Mouse (Mus musculus): ENCODE data around the gene Fam166b. TPM values are rescaled to one million over a fixed set of nuclear protein-coding genes. Genes with fewer than 3 reads are reported as not detected.

Fam166b gene
- polyA plus RNA-seq (2016; fragmentation: Nextera tagmentation; extraction: Ambion mirVana), result 0.10 and 0.17 TPM in 2 replicates

DNA sequence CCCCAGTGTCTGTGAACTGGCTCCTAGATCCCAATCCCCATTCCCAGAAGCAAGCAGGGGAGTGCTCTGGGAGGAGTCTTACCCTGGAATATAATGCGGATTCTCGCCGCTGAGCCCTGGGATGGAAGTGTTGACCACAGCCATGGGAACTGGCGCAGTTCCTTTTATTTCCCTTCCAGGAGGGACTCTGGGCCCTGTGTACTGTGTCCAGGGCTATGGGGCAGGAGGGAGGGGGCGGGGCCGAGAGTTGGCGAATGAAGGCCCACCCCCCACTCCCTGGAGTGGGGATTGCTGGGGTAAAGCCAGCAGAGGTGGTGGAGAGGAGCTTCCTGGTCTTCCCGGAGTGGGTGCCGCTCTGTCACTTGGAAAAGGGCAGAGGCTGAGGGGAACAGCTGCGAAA is at the start of gene Fam166b:
Fam166b (minus strand) TSS at position 189 of the 400 bp plus-strand sequence.
- DNase-seq (ENCODE audit: extremely low spot score, low spot score), result no peak
- Histone ChIP-seq H3K4me1 (peaks cover 49% of the 10 kb centered on the region), H3K27me3 (ENCODE audit: poor library complexity, severe bottlenecking) (peaks cover 73% of the 10 kb centered on the region), H3K27ac (0 out of 2 replicates have a peak within 1 kb of the TSS, but pooled peaks have one; percentile 53), H3K36me3 (replicated peaks) (peaks cover 20% of the 10 kb centered on the region), H3K4me3 (peak within 1 kb of the TSS; percentile 28), H3K9me3 (no peaks in the 10 kb centered on the region)
- WGBS, result 6% methylated on average over 10 of the region's 10 CpGs

DNA sequence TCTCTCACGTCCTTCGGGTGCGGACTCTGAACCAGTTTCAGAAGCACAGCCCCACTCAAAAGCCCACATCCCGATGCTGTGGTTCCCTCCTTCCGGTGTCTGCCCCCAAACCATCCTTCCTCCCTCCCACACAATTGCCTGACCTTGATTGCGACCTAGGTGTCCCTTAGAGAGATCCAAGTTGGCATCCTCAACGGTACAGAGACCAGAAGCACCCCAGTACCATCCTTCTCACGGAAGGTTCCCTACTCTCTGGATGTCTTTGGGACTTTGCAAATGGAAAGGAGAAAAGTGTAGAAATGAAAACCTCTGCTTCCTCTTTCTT is 49.6 kb upstream of the Fam166b start:
- Histone ChIP-seq H3K4me3 (peak overlapping the region; percentile 40), H3K9me3 (no peaks in the 10 kb centered on the region), H3K27ac (peak overlapping the region; percentile 79), H3K36me3 (replicated peaks) (no peaks in the 10 kb centered on the region), H3K4me1 (peaks cover 11% of the 10 kb centered on the region), H3K27me3 (ENCODE audit: poor library complexity, severe bottlenecking) (peaks cover 6% of the 10 kb centered on the region)
- WGBS, result 54% methylated on average over 8 of the region's 8 CpGs
- DNase-seq (ENCODE audit: extremely low spot score, low spot score), result no peak

- Histone ChIP-seq H3K9me3 (no peaks in the 10 kb centered on the region), H3K4me1 (peaks cover 11% of the 10 kb centered on the region), H3K36me3 (replicated peaks) (no peaks in the 10 kb centered on the region), H3K27me3 (ENCODE audit: poor library complexity, severe bottlenecking) (peaks cover 6% of the 10 kb centered on the region), H3K4me3 (peak overlapping the region; percentile 40), H3K27ac (peak overlapping the region; percentile 79)
- peak; percentile 84 for DNase-seq (ENCODE audit: extremely low spot score, low spot score)
- WGBS, result 15% methylated on average over 11 of the region's 11 CpGs
Observed at GRCm38 (mm10) chr4:43477857-43478533, 49.1 kb upstream of the Fam166b start.

GRCm38 (mm10) chr4:43476604-43477003 is 47.7 kb upstream of the Fam166b start:
- no peak for DNase-seq (ENCODE audit: extremely low spot score, low spot score)
- Histone ChIP-seq H3K27ac (no peak overlapping the region), H3K27me3 (ENCODE audit: poor library complexity, severe bottlenecking) (no peaks in the 10 kb centered on the region; the same call in 1 of the 2 replicates), H3K4me3 (no peak overlapping the region), H3K36me3 (replicated peaks) (no peaks in the 10 kb centered on the region), H3K4me1 (peaks cover 11% of the 10 kb centered on the region), H3K9me3 (no peaks in the 10 kb centered on the region)
- WGBS, result 91% methylated on average over 6 of the region's 6 CpGs

- DNase-seq (ENCODE audit: extremely low spot score, low spot score), result no peak
- 86% methylated on average over 1 of the region's 1 CpGs for WGBS
Observed at GRCm38 (mm10) chr4:43473636-43474035, 44.7 kb upstream of the Fam166b start.

DNA sequence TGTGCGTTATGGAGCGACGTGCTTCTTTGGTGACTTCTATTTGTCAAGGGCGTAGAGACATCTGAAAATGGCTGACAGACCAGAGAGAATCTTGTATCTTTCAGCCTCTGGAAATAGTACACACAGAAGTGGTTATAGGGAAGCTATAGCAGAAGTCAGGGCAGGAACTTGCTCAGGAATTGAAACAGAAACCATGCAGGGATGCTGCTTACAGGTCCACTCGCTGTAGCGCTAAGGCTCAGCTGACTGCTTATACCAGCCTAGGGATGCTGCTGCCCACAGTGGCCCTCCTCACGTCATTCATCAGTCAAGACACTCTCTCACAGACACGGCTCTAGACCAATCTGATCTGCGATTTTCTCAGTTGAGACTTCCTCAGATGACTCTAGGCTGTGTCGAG is 41.4 kb upstream of the Fam166b start:
- no peaks in the 10 kb centered on the region for H3K36me3 ChIP-seq (replicated peaks)
- 92% methylated on average over 10 of the region's 10 CpGs for WGBS

More at GRCm38 (mm10) chr4:43473636-43474035, 44.7 kb upstream of the Fam166b start:
- Histone ChIP-seq H3K9me3 (no peaks in the 10 kb centered on the region), H3K27me3 (ENCODE audit: poor library complexity, severe bottlenecking) (no peaks in the 10 kb centered on the region; the same call in 1 of the 2 replicates), H3K4me1 (peaks cover 4% of the 10 kb centered on the region), H3K27ac (no peak overlapping the region), H3K36me3 (replicated peaks) (no peaks in the 10 kb centered on the region), H3K4me3 (no peak overlapping the region)

GRCm38 (mm10) chr4:43466872-43467271 is 37.9 kb upstream of the Fam166b start:
- no peaks in the 10 kb centered on the region for H3K4me1 ChIP-seq
- 92% methylated on average over 7 of the region's 7 CpGs for WGBS
- H3K27ac ChIP-seq, result no peak overlapping the region
- no peak for DNase-seq (ENCODE audit: extremely low spot score, low spot score)
- no peaks in the 10 kb centered on the region for H3K36me3 ChIP-seq (replicated peaks)
- no peaks in the 10 kb centered on the region for H3K9me3 ChIP-seq
- H3K27me3 ChIP-seq (ENCODE audit: poor library complexity, severe bottlenecking), result no peaks in the 10 kb centered on the region
- H3K4me3 ChIP-seq, result no peak overlapping the region

More for the DNA sequence above, 41.4 kb upstream of the Fam166b start:
- H3K4me1 ChIP-seq, result no peaks in the 10 kb centered on the region
- no peak for DNase-seq (ENCODE audit: extremely low spot score, low spot score)
- H3K27ac ChIP-seq, result no peak overlapping the region
- no peaks in the 10 kb centered on the region; the same call in 1 of the 2 replicates for H3K27me3 ChIP-seq (ENCODE audit: poor library complexity, severe bottlenecking)
- no peaks in the 10 kb centered on the region for H3K9me3 ChIP-seq
- H3K4me3 ChIP-seq, result no peak overlapping the region

DNA sequence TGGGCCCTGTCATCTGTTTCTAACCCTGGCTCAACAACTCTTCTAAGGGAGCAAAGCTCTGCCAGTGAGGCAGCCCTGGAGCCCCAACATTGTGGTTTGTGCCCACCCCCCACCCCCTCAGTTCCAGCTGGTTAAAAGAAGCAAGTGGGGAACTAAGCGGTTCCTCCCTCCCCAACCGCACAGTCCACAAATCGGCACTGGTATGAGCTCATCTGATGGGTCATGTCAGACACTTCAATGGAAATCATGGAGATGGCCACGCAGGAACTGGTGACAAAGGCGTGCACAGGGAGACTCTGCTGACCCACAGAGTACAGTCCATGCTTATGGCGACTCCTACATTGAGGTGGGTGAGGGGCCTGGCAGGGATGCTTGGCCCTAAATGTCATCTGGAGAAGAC is 37.0 kb upstream of the Fam166b start:
- no peaks in the 10 kb centered on the region for H3K36me3 ChIP-seq (replicated peaks)
- no peaks in the 10 kb centered on the region for H3K27me3 ChIP-seq (ENCODE audit: poor library complexity, severe bottlenecking)
- no peak overlapping the region for H3K27ac ChIP-seq
- no peaks in the 10 kb centered on the region for H3K4me1 ChIP-seq
- H3K9me3 ChIP-seq, result no peaks in the 10 kb centered on the region
- no peak for DNase-seq (ENCODE audit: extremely low spot score, low spot score)
- WGBS, result 86% methylated on average over 6 of the region's 6 CpGs
- H3K4me3 ChIP-seq, result no peak overlapping the region

- WGBS, result 90% methylated on average over 5 of the region's 5 CpGs
Observed at GRCm38 (mm10) chr4:43463102-43463501, 34.2 kb upstream of the Fam166b start.

GRCm38 (mm10) chr4:43457124-43457523 is 28.2 kb upstream of the Fam166b start:
- peaks cover 39% of the 10 kb centered on the region for H3K27me3 ChIP-seq (ENCODE audit: poor library complexity, severe bottlenecking)
- no peaks in the 10 kb centered on the region for H3K9me3 ChIP-seq
- H3K4me3 ChIP-seq, result no peak overlapping the region
- H3K27ac ChIP-seq, result 0 out of 2 replicates have a peak overlapping the region, but pooled peaks have one; percentile 44
- 29% methylated on average over 8 of the region's 8 CpGs for WGBS
- H3K36me3 ChIP-seq (replicated peaks), result no peaks in the 10 kb centered on the region
- H3K4me1 ChIP-seq, result peaks cover 33% of the 10 kb centered on the region
- no peak for DNase-seq (ENCODE audit: extremely low spot score, low spot score)

More at GRCm38 (mm10) chr4:43463102-43463501, 34.2 kb upstream of the Fam166b start:
- H3K36me3 ChIP-seq (replicated peaks), result no peaks in the 10 kb centered on the region
- no peak overlapping the region for H3K27ac ChIP-seq
- H3K4me1 ChIP-seq, result peaks cover 4% of the 10 kb centered on the region
- no peak for DNase-seq (ENCODE audit: extremely low spot score, low spot score)
- no peak overlapping the region for H3K4me3 ChIP-seq
- no peaks in the 10 kb centered on the region for H3K9me3 ChIP-seq
- H3K27me3 ChIP-seq (ENCODE audit: poor library complexity, severe bottlenecking), result no peaks in the 10 kb centered on the region

DNA sequence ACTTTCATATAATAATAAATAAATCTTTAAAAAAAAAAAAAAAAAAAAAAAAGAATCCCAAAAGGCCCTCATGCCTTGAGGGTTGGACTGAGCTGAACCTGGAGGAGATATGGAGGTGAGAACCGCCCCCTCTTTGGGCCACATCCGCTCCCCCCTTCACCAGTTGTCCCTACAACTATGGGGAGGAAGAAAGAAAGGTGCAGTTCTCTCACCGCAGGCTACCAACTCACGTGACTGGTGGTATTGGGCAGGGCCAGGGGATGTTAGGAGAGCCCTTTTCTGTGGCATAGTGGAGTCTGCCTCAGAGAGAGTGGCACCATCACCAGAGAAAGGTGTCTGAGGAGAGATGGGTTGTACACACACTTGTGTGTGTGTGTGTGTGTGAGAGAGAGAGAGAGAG is 27.5 kb upstream of the Fam166b start:
- 25% methylated on average over 4 of the region's 4 CpGs for WGBS
- H3K9me3 ChIP-seq, result no peaks in the 10 kb centered on the region
- no peak overlapping the region for H3K27ac ChIP-seq
- H3K36me3 ChIP-seq (replicated peaks), result no peaks in the 10 kb centered on the region
- no peak for DNase-seq (ENCODE audit: extremely low spot score, low spot score)
- H3K27me3 ChIP-seq (ENCODE audit: poor library complexity, severe bottlenecking), result peaks cover 46% of the 10 kb centered on the region
- no peak overlapping the region for H3K4me3 ChIP-seq
- peaks cover 33% of the 10 kb centered on the region for H3K4me1 ChIP-seq

- H3K27me3 ChIP-seq (ENCODE audit: poor library complexity, severe bottlenecking), result peaks cover 49% of the 10 kb centered on the region
- H3K4me1 ChIP-seq, result peaks cover 29% of the 10 kb centered on the region
- peak within 1 kb of the TSS; percentile 42 for H3K4me3 ChIP-seq
- DNase-seq (ENCODE audit: extremely low spot score, low spot score), result no peak
- peak within 1 kb of the TSS; percentile 12; the same call in 1 of the 2 replicates for H3K27ac ChIP-seq
- no peaks in the 10 kb centered on the region for H3K36me3 ChIP-seq (replicated peaks)
- no peaks in the 10 kb centered on the region for H3K9me3 ChIP-seq
- WGBS, result 36% methylated on average over 20 of the region's 20 CpGs
Observed at GRCm38 (mm10) chr4:43454041-43454836, 25.3 kb upstream of the Fam166b start, which contains the start of gene Cd72. Gene Cd72 (minus strand): TSS chr4:43454628.

DNA sequence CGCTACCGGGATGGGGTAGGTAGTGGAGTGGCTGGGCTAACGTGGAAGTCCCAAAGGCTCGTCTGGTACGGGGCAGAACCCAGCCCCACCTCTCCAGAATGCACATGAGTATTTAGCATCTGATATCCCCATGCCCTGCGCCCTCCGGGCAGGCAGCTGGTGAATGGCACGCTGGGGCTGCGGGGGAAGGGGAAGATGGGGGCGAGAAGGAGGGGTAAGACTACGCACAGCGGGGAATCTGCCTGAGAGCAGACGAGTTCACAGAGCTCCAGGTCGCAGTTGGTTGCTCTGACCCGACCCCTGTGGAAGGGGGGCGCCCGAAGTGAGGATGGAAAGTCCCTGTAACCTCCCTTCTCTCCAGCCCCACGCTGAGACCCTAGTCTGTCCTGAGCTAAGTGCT is 24.5 kb upstream of the Fam166b start:
- Histone ChIP-seq H3K27me3 (ENCODE audit: poor library complexity, severe bottlenecking) (peaks cover 49% of the 10 kb centered on the region), H3K36me3 (replicated peaks) (peaks cover 2% of the 10 kb centered on the region), H3K9me3 (no peaks in the 10 kb centered on the region), H3K4me3 (peak overlapping the region; percentile 42), H3K27ac (peak overlapping the region; percentile 12; the same call in 1 of the 2 replicates), H3K4me1 (peaks cover 29% of the 10 kb centered on the region)
- 1% methylated on average over 18 of the region's 18 CpGs for WGBS
- DNase-seq (ENCODE audit: extremely low spot score, low spot score), result peak; percentile 21

All from forebrain, embryonic 10.5 days (tissue).